Mouse (Mus musculus): Measurements from ENCODE around the gene Dcaf17. TPM values are rescaled to one million over a fixed set of nuclear protein-coding genes. Genes with fewer than 3 reads are reported as not detected.

The Dcaf17 gene
- polyA plus RNA-seq, 1 experiment from 2014 or later, result 19.0 TPM

DNA sequence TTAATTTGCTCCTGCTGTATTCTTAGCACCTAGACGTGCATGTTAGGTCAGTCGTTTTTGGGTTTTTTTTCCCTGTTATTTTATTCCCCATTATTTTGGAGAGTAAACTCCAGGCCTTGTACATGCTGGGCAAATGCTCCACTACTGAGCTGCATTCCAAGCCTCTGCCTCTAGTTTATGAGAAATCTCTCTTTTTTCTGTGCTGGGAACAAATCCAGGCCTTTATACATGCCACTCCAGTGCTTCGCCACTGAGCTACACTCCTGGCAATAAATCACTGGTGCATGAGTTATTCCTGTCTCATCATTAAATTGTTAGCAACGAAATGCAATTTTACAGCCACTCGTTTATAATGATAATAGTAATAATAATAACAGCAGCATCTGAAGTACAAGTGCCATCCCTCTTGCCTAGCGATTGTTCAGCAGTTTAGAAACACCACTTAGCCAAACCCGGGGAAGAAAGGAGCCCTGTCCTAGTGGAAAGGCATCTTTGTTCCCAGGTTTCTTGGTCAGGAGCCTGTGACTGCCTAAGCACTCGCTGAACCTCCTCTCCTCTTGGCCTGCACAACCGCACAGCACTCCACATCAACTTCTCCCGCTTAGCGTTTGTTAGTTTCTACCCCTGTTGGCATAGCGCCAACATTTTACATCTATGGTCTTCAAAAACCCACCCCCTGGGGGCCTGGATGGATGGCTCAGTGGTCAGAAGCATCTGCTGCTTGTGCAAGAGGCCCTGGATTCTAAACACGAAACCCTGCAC lies 67.3 kb downstream of the Dcaf17 start:
- H3K4me1 ChIP-seq (ENCODE audit: control insufficient read depth in 2 of 2, insufficient read depth in 2 of 2, low read length in 2 of 2), result peaks cover 3 to 11% of the 10 kb centered on the region in 2 experiments; a peak in 3 of 4 replicates
- ATAC-seq (ENCODE audit: insufficient number of reproducible peaks, insufficient read depth, low FRiP score, low read depth), result no peak
- no peaks in the 10 kb centered on the region for H3K36me3 ChIP-seq (ENCODE audit: control insufficient read depth, insufficient read depth, low read length)
- H3K9me3 ChIP-seq (ENCODE audit: control insufficient read depth, low read length), result no peaks in the 10 kb centered on the region
- peaks cover 14% of the 10 kb centered on the region for H3K27me3 ChIP-seq (ENCODE audit: control insufficient read depth, insufficient read depth, low read length)
- 77% methylated on average over 13 of the region's 13 CpGs for WGBS
- H3K4me3 ChIP-seq (ENCODE audit: control insufficient read depth in 1 of 2, insufficient read depth in 1 of 2, low read depth in 1 of 2, low read length in 2 of 2), result no peak overlapping the region
- no peak overlapping the region for H3K4me2 ChIP-seq (ENCODE audit: low read length)
- no peak overlapping the region for H3K9ac ChIP-seq (ENCODE audit: low read length)
- no peak overlapping the region for H3K27ac ChIP-seq (replicated peaks in 1 of 2; ENCODE audit: control insufficient read depth in 1 of 2, insufficient read depth in 1 of 2, low read depth in 2 of 2, low read length in 2 of 2)

DNA sequence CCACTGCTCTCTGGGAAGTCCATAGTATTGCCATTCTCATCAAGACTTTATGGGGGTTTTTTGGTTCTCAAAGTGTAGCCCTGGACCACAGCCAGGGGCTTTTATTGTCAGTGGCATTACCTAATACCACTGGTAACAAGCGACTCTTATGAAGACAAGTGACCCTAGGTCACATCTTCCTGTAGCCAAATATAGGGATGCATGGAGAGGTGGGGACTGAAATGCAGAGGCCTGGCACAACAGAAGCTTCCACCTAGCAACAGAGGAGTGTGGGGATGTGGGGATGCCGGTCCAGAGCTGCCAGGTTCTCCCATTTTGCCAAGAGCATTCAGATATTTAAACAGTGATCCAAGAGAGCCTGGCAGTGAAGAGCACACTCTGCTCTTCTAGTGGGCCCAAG lies 68.5 kb downstream of the Dcaf17 start:
- H3K4me1 ChIP-seq (ENCODE audit: control insufficient read depth in 2 of 2, insufficient read depth in 2 of 2, low read length in 2 of 2), result peaks cover 3 to 8% of the 10 kb centered on the region in 2 experiments; a peak in 2 of 4 replicates
- H3K4me3 ChIP-seq (ENCODE audit: control insufficient read depth in 1 of 2, insufficient read depth in 1 of 2, low read depth in 1 of 2, low read length in 2 of 2), result no peak overlapping the region
- H3K9ac ChIP-seq (ENCODE audit: low read length), result no peak overlapping the region
- H3K27ac ChIP-seq (replicated peaks in 1 of 2; ENCODE audit: control insufficient read depth in 1 of 2, insufficient read depth in 1 of 2, low read depth in 2 of 2, low read length in 2 of 2), result no peak overlapping the region
- no peaks in the 10 kb centered on the region for H3K36me3 ChIP-seq (ENCODE audit: control insufficient read depth, insufficient read depth, low read length)
- ATAC-seq (ENCODE audit: insufficient number of reproducible peaks, insufficient read depth, low FRiP score, low read depth), result no peak
- WGBS, result 33% methylated on average over 2 of the region's 2 CpGs
- no peaks in the 10 kb centered on the region for H3K9me3 ChIP-seq (ENCODE audit: control insufficient read depth, low read length)
- no peak overlapping the region for H3K4me2 ChIP-seq (ENCODE audit: low read length)
- H3K27me3 ChIP-seq (ENCODE audit: control insufficient read depth, insufficient read depth, low read length), result peaks cover 10% of the 10 kb centered on the region

DNA sequence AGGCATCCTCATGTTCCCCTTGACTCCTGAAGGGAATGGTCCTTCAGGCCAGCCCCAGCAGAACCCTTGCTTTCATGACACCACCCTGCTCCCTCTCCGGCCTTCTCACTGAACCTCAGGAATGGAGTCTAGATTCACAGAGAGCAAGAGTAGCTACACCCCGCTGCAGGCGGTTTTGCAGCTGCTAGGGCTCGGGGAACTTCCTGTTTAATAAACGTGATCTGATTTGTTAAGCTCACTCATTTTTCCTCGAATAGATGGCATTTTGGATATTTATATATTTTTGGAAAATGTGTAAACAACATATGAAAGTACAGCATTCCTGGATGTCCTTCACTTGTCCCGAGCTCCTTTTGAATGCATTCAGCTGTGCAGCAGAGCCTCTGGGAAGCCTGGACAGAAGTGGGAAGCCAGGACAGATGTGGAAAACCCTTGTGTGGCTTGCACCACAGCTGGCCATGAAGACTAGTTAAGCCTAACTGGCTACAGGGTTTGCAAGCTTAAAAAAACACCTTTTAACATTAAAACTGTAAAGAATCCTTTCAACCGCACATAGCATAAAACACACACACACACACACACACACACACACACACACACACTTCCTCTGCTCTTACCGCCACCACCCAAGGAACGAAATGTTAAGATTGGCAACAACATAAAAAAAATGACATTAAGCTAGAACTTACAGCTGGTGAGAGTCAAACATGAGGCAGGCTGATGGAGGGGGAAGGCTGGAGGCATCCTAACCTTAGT lies 72.8 kb downstream of the Dcaf17 start:
- H3K4me1 ChIP-seq (ENCODE audit: control insufficient read depth in 2 of 2, insufficient read depth in 2 of 2, low read length in 2 of 2), result peaks cover 3 to 8% of the 10 kb centered on the region in 2 experiments; a peak in 2 of 4 replicates
- H3K9ac ChIP-seq (ENCODE audit: low read length), result no peak overlapping the region
- no peak overlapping the region for H3K4me2 ChIP-seq (ENCODE audit: low read length)
- H3K36me3 ChIP-seq (ENCODE audit: control insufficient read depth, insufficient read depth, low read length), result no peaks in the 10 kb centered on the region
- H3K9me3 ChIP-seq (ENCODE audit: control insufficient read depth, low read length), result no peaks in the 10 kb centered on the region
- WGBS, result 77% methylated on average over 10 of the region's 10 CpGs
- H3K4me3 ChIP-seq (ENCODE audit: control insufficient read depth in 1 of 2, insufficient read depth in 1 of 2, low read depth in 1 of 2, low read length in 2 of 2), result no peak overlapping the region
- H3K27me3 ChIP-seq (ENCODE audit: control insufficient read depth, insufficient read depth, low read length), result no peaks in the 10 kb centered on the region
- ATAC-seq (ENCODE audit: insufficient number of reproducible peaks, insufficient read depth, low FRiP score, low read depth), result no peak
- no peak overlapping the region for H3K27ac ChIP-seq (replicated peaks in 1 of 2; ENCODE audit: control insufficient read depth in 1 of 2, insufficient read depth in 1 of 2, low read depth in 2 of 2, low read length in 2 of 2)

GRCm38 (mm10) chr2:71130366-71130765 lies 75.2 kb downstream of the Dcaf17 start:
- WGBS, result 89% methylated on average over 2 of the region's 2 CpGs
- no peaks in the 10 kb centered on the region for H3K9me3 ChIP-seq (ENCODE audit: control insufficient read depth, low read length)
- H3K27me3 ChIP-seq (ENCODE audit: control insufficient read depth, insufficient read depth, low read length), result no peaks in the 10 kb centered on the region

DNA sequence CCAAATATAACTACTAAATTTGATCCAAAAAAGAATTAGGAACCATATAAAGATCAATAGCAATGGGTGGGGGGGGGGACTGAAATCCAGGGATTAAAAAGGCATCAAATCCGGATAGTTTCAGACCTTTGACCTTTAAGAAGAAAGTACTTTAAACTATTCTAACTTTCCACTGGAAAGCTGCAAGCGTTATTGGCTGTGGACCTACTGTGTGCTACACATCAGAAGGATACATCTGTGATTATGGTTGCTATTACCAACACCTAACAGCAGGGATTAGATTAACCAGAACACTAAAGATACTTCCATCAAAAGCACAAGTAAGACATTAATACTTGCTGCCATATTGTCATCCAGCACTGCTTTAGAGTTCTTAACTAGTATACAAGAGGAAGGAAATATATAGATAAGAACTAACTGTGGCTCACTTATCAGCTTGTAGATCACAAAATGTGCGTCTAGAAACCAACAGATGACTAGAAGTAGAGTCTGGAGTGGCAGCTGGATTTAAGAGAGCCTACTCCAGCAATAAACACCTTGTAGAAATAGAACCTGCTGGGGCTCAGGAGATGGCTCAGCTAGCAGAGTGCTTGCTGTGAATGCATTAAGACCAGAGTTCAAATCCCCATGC lies 76.9 kb downstream of the Dcaf17 start:
- Histone ChIP-seq H3K36me3 (ENCODE audit: control insufficient read depth, insufficient read depth, low read length) (no peaks in the 10 kb centered on the region), H3K27me3 (ENCODE audit: control insufficient read depth, insufficient read depth, low read length) (no peaks in the 10 kb centered on the region), H3K4me1 (ENCODE audit: control insufficient read depth in 2 of 2, insufficient read depth in 2 of 2, low read length in 2 of 2) (peaks cover 2 to 7% of the 10 kb centered on the region in 2 experiments; a peak in 3 of 4 replicates), H3K4me2 (ENCODE audit: low read length) (no peak overlapping the region), H3K4me3 (ENCODE audit: control insufficient read depth in 1 of 2, insufficient read depth in 1 of 2, low read depth in 1 of 2, low read length in 2 of 2) (no peak overlapping the region), H3K9ac (ENCODE audit: low read length) (no peak overlapping the region), H3K9me3 (ENCODE audit: control insufficient read depth, low read length) (no peaks in the 10 kb centered on the region), H3K27ac (replicated peaks in 1 of 2; ENCODE audit: control insufficient read depth in 1 of 2, insufficient read depth in 1 of 2, low read depth in 2 of 2, low read length in 2 of 2) (no peak overlapping the region)
- no peak for ATAC-seq (ENCODE audit: insufficient number of reproducible peaks, insufficient read depth, low FRiP score, low read depth)
- 75% methylated on average over 3 of the region's 3 CpGs for WGBS

More at GRCm38 (mm10) chr2:71130366-71130765, 75.2 kb downstream of the Dcaf17 start:
- Histone ChIP-seq H3K4me3 (ENCODE audit: control insufficient read depth in 1 of 2, insufficient read depth in 1 of 2, low read depth in 1 of 2, low read length in 2 of 2) (no peak overlapping the region), H3K4me2 (ENCODE audit: low read length) (no peak overlapping the region), H3K4me1 (ENCODE audit: control insufficient read depth in 2 of 2, insufficient read depth in 2 of 2, low read length in 2 of 2) (peaks cover 2 to 7% of the 10 kb centered on the region in 2 experiments; a peak in 3 of 4 replicates), H3K27ac (replicated peaks in 1 of 2; ENCODE audit: control insufficient read depth in 1 of 2, insufficient read depth in 1 of 2, low read depth in 2 of 2, low read length in 2 of 2) (no peak overlapping the region), H3K36me3 (ENCODE audit: control insufficient read depth, insufficient read depth, low read length) (no peaks in the 10 kb centered on the region), H3K9ac (ENCODE audit: low read length) (no peak overlapping the region)
- no peak for ATAC-seq (ENCODE audit: insufficient number of reproducible peaks, insufficient read depth, low FRiP score, low read depth)

GRCm38 (mm10) chr2:71134041-71134505 lies 78.9 kb downstream of the Dcaf17 start:
- Histone ChIP-seq H3K9ac (ENCODE audit: low read length) (no peak overlapping the region), H3K9me3 (ENCODE audit: control insufficient read depth, low read length) (no peaks in the 10 kb centered on the region), H3K27me3 (ENCODE audit: control insufficient read depth, insufficient read depth, low read length) (no peaks in the 10 kb centered on the region), H3K4me1 (ENCODE audit: control insufficient read depth in 2 of 2, insufficient read depth in 2 of 2, low read length in 2 of 2) (peaks cover 2 to 7% of the 10 kb centered on the region in 2 experiments; a peak in 3 of 4 replicates), H3K27ac (replicated peaks in 1 of 2; ENCODE audit: control insufficient read depth in 1 of 2, insufficient read depth in 1 of 2, low read depth in 2 of 2, low read length in 2 of 2) (no peak overlapping the region), H3K4me3 (ENCODE audit: control insufficient read depth in 1 of 2, insufficient read depth in 1 of 2, low read depth in 1 of 2, low read length in 2 of 2) (no peak overlapping the region), H3K36me3 (ENCODE audit: control insufficient read depth, insufficient read depth, low read length) (no peaks in the 10 kb centered on the region), H3K4me2 (ENCODE audit: low read length) (no peak overlapping the region)
- no peak for ATAC-seq (ENCODE audit: insufficient number of reproducible peaks, insufficient read depth, low FRiP score, low read depth)
- 49% methylated on average over 9 of the region's 9 CpGs for WGBS

- Histone ChIP-seq H3K27ac (replicated peaks in 1 of 2; ENCODE audit: control insufficient read depth in 1 of 2, insufficient read depth in 1 of 2, low read depth in 2 of 2, low read length in 2 of 2) (no peak overlapping the region), H3K4me3 (ENCODE audit: control insufficient read depth in 1 of 2, insufficient read depth in 1 of 2, low read depth in 1 of 2, low read length in 2 of 2) (no peak overlapping the region), H3K4me2 (ENCODE audit: low read length) (no peak overlapping the region), H3K9ac (ENCODE audit: low read length) (no peak overlapping the region), H3K9me3 (ENCODE audit: control insufficient read depth, low read length) (no peaks in the 10 kb centered on the region), H3K4me1 (ENCODE audit: control insufficient read depth in 2 of 2, insufficient read depth in 2 of 2, low read length in 2 of 2) (peaks cover 2 to 7% of the 10 kb centered on the region in 2 experiments; a peak in 3 of 4 replicates), H3K27me3 (ENCODE audit: control insufficient read depth, insufficient read depth, low read length) (no peaks in the 10 kb centered on the region), H3K36me3 (ENCODE audit: control insufficient read depth, insufficient read depth, low read length) (no peaks in the 10 kb centered on the region)
- 80% methylated on average over 5 of the region's 5 CpGs for whole genome bisulfite sequencing
- no peak for ATAC-seq (ENCODE audit: insufficient number of reproducible peaks, insufficient read depth, low FRiP score, low read depth)
Measured at GRCm38 (mm10) chr2:71134836-71135235, 79.7 kb downstream of the Dcaf17 start.

Data from heart, embryonic 14.5 days (tissue).